Mouse (Mus musculus): ENCODE data around the gene Klhl11.

GRCm38 (mm10) chr11:100457247-100457646, 15.3 kb downstream of the Klhl11 start:
- TF ChIP-seq CTCF (IDR thresholded peaks at IDR 0.05; ENCODE audit: extremely low read depth, insufficient read depth, insufficient read length, insufficient replicate concordance) (no peak), POLR2A (IDR thresholded peaks at IDR 0.05; ENCODE audit: low read depth, low read length) (no peak)
